Mouse (Mus musculus): ENCODE results near the gene Adipor2.
"Not testable (repeated sequence)": the region's sequence is repeated elsewhere in the genome, so short reads cannot be mapped to it uniquely, and the experiment has no call there.

Adipor2 gene

GRCm38 (mm10) chr6:119390728-119391127, 26.8 kb downstream of the Adipor2 start:
- DNase-seq (ENCODE audit: low read depth, low spot score): no peak

DNA sequence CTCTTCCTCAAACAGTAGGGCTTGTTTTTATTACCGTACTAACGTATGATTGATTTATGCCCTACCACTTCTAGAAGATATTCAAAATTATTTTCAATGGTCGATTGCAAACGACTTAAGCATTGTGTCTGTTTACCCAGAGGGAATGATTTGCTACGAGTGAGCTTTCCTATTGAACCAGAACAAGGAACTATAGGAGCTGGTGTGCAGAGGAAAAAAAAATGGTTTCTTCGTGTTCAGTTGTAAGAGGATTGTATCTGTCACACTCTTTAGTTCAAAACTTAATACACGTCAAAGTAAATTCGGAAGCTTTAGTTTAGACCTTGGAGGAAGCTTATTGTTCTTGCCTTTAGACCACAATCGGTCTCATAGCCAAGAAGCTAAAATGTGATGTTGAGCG, 28.4 kb downstream of the Adipor2 start:
- DNase-seq (ENCODE audit: low read depth, low spot score): no peak

DNA sequence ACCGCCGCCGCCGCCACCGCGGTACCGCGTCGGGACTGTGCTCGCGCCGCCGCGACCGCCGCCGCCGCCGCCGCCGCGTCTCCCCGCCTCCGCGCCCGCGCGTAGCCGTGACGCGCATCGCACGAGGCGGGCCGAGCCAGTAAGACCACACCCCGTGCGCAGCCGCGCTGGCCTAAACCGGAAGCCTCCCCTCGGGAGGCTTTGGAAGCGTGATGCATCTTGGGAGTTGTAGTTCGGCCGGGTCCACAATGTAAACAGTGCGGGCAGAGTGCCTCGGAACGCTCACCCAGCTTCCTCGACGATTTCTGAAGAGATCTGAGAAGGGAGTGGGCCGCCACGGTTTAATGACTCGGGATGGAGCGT, 28.9 kb downstream of the Adipor2 start:
- peak; percentile 95 for DNase-seq (ENCODE audit: low read depth, low spot score)

DNA sequence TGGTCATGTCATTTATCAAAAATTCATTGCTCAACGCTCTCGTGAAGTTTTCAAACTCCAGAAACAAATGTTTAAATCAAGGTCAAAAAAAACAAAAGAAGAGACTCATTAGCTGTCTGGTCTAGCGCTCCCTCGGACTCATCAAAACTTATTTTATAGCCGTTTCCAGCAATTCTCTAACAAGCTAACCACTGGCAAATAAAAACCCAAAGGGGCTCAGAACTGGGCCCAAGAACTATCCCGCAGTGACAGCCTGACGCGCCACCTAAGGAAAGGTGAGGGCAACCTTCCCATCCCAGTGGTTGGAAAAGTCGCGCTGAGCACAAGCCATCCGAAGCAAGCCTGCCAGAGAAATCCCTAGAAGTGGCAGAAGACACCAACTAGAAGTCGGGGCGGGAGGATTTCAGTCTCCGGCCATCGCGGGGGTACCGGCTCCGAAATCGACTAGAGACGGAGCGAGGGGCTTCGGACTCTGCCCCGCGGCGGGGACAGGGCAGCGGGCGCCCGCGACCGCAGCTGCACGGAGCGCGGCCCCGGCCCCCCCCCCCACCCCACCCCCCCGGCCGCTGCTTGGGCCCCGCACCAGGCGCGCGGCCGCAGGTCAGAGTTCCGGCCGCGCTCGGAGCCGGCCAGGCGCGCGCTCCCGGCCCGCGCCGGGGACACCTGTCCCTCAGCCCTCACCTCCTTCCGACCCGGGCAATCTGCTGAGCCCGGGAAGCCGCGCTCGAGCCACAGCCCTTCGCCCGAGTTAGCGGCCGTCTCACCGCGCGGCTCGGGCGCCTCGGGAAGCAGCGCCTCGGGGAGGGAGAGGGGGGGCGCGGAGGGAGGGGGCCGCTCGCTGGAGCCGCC, 29.5 kb downstream of the Adipor2 start:
- no peak for DNase-seq (ENCODE audit: low read depth, low spot score)

DNA sequence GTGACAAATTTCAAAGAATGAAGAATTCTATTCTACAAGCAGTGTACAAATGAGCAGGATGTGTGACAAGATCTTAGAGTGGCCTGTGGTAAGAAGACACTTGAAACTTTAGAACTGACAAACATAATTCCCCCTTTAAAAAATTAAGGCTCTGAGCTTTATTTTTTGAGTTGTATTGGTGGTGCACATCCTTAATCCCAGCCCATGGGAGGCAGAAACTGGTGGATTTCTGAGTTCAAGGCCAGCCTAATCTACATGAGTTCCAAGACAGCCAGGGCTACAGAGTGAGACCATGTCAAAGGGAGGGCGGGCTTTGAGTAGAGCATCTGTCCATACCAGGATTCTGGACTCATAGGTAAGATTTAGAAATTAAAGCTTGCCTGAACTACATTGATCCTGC, 30.7 kb downstream of the Adipor2 start:
- no peak for DNase-seq (ENCODE audit: low read depth, low spot score)

- DNase-seq (ENCODE audit: low read depth, low spot score): no peak
Measured at GRCm38 (mm10) chr6:119386421-119386820, 31.1 kb downstream of the Adipor2 start.

DNA sequence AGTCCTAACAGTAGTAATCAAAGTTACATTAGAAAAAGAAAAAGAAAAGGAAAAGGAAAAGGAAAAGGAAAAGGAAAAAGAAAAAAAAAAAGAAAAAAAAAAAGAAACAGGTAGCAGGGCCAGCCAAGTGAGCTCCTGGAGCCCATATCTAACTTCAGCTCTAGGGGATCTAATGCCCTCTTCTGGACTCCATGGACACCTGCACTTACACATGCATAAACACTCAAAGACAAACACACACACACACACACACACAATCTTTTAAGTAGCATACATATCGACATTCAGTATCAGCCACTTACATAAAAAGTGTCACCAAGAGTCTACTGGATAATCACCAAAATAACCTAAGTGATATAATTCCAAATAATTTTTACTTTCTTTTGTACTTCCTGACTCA, 31.8 kb downstream of the Adipor2 start:
- no peak for DNase-seq (ENCODE audit: low read depth, low spot score)

DNA sequence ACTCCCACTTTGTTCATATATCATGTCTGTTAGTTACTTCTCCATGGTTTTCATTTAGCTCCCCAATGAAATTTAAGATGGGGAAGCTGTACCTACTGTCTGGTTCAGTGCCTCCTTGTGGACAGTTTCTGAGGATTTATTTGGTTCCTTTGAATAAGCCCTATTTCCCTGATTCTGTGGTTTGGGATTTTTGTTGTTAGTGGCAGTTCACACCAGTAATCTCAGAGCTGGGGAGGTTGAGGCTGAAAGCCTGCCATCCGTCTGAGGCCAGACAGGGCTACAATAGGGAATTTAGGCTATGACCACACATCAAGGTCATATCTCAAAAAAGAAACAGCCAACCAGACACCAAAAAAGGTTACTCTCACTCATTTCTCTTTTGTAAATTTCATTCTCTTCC, 38.9 kb downstream of the Adipor2 start:
- no peak for DNase-seq (ENCODE audit: low read depth, low spot score)

DNA sequence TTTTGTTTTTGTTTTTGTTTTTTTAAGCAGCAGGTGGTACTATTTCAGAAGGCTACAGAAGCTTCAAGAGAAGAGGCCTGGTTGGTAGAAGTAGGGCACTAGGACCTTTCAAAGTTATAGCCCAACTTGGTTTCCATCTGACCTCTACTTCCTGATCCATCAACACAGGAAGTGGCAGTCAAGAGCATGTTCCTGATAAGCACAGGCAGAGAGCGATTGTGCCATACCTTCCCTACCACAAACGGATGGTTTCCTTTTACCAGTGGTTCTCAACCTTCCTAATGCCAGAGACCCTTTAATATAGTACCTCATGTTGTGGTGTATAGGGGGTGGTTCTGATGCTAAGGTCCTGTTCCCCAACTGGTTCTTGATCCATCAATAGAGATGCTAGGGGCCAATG, 39.9 kb downstream of the Adipor2 start:
- DNase-seq (ENCODE audit: low read depth, low spot score): no peak

GRCm38 (mm10) chr6:119375035-119375434, 42.5 kb downstream of the Adipor2 start:
- DNase-seq (ENCODE audit: low read depth, low spot score): no peak

DNA sequence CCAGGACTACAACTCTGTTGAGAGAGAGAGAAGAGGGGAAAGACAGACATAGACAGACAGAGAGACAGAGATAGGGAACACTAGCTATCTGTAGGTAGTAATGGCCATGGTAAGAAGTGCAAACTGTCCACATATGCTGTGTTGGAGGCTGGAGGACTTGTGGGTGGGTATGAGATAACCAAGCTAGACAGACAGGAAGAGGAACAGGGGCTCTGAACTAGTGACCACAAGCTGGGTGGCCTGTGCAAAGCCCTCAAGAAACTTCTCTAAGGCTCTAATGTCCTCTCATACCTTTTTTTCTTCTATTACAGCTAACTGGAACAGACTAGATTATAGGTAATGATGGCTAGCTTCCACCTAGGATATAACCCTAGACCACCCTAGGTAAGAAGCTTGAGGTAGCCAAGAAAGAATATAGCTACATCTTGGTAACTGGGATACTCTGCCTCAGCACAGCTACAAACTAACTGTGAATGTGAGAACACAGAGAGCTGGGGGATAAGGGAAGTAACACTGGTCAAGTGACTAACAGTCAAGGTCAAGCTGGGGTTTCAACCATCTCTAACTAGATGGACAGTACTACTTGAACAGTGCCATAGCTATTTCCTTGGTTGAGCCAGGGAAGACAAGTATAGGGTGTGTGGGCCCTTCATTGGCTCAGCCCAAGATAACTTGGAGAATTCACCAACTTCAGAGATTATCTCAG, 44.4 kb downstream of the Adipor2 start:
- DNase-seq (ENCODE audit: low read depth, low spot score): no peak

- no peak for DNase-seq (ENCODE audit: low read depth, low spot score)
Measured at GRCm38 (mm10) chr6:119372237-119372636, 45.3 kb downstream of the Adipor2 start.

DNA sequence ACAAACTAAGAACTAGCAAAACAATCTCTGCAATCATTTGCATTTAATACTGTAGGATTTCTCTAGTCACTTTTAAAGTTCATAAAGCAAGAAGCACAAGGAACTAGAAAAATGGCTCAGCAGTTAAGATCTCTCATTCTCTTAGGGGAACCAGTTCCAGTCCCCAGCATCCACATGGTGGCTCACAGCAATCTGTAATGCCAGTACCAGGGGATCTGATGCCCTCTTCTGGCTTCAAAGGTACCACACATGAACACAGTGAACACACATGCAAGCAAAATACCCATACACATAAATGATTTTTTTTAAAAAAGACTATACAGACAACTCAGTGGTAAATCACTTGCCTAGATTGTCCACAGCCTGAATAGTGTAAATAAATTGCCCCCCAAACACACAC, 45.9 kb downstream of the Adipor2 start:
- DNase-seq (ENCODE audit: low read depth, low spot score): no peak

DNA sequence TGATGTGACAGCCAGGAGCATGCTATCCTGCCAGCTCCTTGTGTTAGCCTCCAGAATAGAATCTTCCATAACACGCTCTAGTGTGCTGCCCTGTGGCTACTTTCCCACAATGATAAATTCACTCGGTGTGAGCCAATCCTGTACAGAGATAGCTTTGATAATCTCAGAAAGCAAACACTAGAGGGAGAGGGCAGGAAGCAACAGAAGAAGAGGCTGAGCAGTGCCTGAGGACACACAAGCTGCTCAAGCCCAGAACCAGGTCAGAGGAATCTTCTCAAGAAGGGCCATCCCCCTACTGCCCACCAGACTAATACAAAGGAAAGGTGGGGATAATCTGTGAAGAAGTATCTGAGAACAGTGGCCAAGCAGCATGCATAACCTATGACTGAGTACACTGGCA, 50.1 kb downstream of the Adipor2 start:
- DNase-seq (ENCODE audit: low read depth, low spot score): no peak

DNA sequence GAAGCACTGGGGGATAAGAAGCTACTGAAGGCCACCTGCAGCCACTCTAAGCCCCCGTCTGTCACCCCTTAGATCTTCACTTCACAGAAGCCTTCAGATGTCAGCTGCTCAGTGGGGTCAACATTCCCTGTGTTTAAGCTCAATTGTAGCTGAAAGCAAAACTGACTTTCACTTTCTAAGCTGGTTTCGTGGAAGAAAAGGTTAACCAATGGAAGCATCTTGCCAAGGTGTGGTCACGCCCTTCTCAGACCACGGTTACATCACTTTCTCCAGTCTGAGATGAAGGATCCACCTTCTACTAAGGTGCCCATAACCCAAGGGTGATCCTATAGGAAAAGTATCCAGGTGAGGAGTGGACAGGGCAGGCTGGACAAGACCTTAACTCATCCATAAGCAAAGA, 50.7 kb downstream of the Adipor2 start:
- not testable (repeated sequence) for DNase-seq (ENCODE audit: low read depth, low spot score)

DNA sequence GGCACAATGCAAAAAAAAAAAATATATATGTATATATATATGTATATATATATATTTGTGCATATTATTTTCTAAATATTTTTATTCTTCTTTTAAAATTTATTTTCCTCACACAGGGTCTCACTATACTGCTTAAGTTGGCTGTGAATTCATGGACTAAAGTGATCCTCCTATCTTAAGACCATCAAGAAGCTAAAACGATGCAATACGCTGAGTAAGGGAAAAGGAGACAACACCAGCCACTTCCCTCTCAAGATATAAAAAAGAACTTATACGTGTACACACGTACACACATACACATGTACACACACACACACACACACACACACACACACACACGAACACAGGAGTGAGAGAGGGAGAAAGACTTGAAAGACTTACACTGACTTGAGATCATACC, 53.9 kb downstream of the Adipor2 start:
- no peak for DNase-seq (ENCODE audit: low read depth, low spot score)

DNA sequence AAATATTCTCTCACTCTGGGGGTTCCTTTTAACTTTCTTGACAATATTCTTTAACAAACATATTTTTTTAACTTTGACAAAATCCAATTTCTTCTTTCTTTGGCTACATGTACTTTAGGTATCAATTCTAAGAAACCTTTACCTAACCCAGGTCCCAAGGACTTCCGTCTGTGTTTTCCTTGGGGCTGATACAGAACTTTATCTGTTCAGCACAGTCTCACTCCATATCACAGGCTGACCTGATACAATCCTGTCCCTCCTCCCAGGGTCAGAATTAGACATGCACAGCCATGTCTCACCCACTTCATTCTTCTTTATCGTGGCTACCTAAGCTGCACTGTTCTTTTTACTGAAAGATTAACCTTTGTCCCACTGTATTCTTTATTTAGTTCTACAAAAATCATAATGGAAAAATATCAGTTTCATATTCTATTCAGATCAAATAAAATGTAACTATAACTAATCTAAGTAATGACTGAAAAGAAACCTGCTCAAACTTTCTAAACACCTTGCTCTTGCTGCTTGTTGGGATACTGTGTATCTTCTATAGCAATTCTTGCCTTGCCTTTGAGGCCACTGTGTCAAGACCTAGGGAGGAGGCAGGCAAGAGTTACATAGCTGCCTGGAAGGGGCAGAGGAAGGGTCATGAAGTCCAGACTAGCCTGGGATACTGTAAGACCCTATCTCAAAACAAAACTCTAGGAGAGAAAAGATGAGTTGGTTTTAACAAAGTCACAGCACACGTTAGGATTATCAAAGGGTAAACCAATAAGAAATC, 56.4 kb downstream of the Adipor2 start:
- no peak for DNase-seq (ENCODE audit: low read depth, low spot score)

GRCm38 (mm10) chr6:119360250-119360649, 57.3 kb downstream of the Adipor2 start:
- DNase-seq (ENCODE audit: low read depth, low spot score): not testable (repeated sequence)

DNA sequence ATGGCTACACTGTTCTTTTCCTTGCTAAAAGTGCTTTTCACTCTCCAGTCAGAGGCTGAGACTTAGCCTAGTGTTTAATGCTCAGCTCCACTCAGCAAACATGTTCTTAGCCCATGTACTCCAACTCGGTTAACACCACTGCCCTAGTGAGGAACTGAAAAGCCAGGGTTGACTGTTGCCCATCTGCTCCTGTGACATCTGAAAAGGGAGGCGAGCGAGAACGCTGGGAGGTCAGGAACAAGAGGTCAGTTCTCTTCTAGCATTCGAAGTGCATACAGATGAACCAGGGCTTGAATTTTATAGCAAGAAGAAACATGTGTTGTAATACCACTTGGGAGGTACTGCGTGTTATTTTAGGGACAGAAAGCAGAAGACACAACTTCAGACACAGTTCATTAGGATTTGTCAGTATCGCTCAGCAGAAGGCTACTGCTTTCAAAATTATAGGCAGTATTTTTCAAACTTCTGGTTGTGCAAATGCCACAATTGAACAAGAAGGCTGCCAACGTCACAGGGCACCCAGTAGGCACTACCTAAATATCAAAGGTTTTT, 59.4 kb downstream of the Adipor2 start:
- no peak for DNase-seq (ENCODE audit: low read depth, low spot score)

DNA sequence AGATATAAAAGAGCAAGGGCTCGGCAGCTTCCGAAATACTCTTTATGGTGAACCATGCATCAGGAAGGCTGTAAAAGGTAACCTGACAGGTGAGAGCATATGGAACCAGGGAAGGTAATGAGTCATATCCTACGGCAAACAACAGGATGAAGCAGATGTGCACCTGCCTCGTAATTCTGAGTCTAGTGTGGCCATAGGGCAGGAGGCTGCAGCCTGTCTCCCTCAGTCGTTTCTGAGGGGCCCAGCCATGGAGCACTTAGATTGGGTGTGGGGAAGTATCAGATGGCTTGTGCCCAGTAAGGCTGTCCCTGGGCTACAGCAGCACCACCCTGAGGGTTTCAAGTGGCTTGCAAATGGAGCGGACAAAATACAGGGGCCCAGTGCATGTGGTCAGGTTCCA, 65.0 kb downstream of the Adipor2 start:
- no peak for DNase-seq (ENCODE audit: low read depth, low spot score)

DNA sequence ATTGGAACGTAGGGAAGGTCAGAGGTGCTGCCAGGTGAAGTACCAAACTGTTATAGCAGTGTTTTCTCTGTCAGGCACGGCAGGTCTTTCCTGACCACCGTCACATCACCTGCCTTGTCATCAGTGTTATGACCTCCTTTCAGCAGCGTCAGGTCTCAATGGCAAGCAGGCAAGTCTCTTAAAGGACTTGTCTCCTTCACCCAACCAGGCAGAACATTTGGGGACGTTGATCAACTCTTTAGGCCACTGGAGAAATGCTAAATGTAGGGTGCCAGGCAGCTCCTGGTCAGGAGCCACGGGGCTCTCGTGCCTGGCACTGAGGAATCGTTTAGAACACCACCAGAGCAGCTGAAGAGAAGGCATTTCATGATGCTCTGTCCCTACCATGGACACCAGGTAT, 65.8 kb downstream of the Adipor2 start:
- no peak for DNase-seq (ENCODE audit: low read depth, low spot score)

DNA sequence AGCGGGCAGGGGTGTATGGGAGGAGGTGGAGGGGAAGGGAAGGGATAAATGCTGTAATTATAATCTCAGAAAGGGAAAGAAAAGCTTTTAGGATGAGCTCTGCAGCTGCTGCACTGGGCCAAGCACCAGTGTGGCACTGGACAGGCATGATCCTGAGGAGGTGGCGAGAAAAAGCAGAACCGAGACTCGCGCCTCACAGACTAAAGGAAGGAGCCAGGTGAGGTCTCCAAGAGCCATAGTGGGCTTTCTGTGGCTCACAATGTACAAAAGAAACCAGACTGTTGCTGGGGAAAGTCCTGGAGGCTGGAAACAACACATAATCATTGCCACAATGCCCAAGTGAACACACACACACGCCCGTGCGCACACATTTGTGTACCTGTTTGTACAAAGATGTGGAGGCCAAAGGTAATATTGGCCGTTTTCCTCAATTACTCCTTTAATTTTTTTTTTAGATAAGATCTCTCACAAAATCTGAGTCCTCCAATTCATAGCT, 66.8 kb downstream of the Adipor2 start:
- DNase-seq (ENCODE audit: low read depth, low spot score): no peak

Measured in brain, embryonic 18.5 days (tissue).